Mouse (Mus musculus) gastrocnemius, adult 2 months (tissue): ENCODE results near the gene Cmpk2. TPM values are rescaled to one million over a fixed set of nuclear protein-coding genes. Genes with fewer than 3 reads are reported as not detected.
A peak's percentile ranks its signal among the peaks of the same experiment; 100 is the strongest.

Experiments
- DNase-seq: peaks from one replicate; pipeline ENCODE4 v3.0.0; 2022
- H3K27ac ChIP-seq: fragments of 200-600 bp; 2 replicates; pipeline ENCODE4 v1.8.1; 2022; ENCODE audit warnings: mild to moderate bottlenecking
- H3K4me3 ChIP-seq: fragments of 200-600 bp; 2 replicates; pipeline ENCODE4 v1.8.1; 2022; ENCODE audit warnings: mild to moderate bottlenecking, moderate library complexity
- CTCF ChIP-seq: fragments of 200-600 bp; IDR thresholded peaks from 2 replicates; pipeline ENCODE4 v1.8.1; 2022; ENCODE audit warnings: antibody characterized with exemption, mild to moderate bottlenecking, moderate library complexity
- intact Hi-C: fragments of 180-260 bp; cut with DNase I; formaldehyde crosslinking; loops from one replicate; pipeline ENCODE4 v1.15.1; 2025
- total RNA-seq, 2 experiments: library from RNA; stranded (reverse); gene quantifications; 2 replicates each; pipeline ENCODE4 v1.2.3; 2021

The Cmpk2 gene
- total RNA-seq, 2 experiments from 2014 or later, result 0.97 to 1.8 TPM

DNA sequence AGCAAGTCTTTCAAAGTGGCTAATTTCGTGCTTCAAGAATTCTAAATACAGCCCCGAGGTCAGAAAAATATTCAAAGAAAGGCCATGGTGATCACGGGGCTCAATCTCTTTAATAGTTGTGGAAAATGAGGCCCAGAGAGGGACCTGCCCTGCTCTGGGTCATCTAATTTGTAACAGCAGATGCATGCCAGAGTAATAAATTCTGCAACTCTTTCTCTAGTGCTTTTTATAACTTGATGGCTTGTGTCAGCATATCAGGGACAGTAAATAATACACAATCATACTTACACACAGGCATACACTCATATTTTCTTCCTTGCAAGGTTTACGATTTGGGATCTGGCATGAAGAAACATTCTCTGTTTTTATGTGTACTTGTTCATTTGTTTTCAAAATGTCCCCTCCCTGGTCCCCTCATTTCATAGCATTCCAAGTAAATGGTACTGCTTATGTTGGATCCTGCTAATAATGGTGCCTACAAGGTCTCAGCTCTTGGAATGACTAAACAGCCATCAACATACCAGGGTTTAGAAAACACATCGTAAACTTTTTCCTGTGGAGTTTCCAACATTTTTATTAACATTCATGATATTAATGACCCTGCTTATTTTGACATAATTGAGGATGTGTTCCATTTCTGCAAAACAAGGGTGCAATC, 19.7 kb downstream of the Cmpk2 start:
- no peak for DNase-seq
- TF ChIP-seq CTCF, result no peak

GRCm38 (mm10) chr12:26489942-26490341, 20.9 kb downstream of the Cmpk2 start:
- Histone ChIP-seq H3K4me3 (no peak overlapping the region), H3K27ac (no peak overlapping the region)
- no peak for DNase-seq
- peak; percentile 39 for TF ChIP-seq CTCF
- intact Hi-C loops, result no loop called here

More for the DNA sequence above, 19.7 kb downstream of the Cmpk2 start:
- Histone ChIP-seq H3K27ac (peak overlapping the region; percentile 9; the same call in 1 of the 2 replicates), H3K4me3 (peak overlapping the region; percentile 33; the same call in 1 of the 2 replicates)
- intact Hi-C loops, result no loop called here

- H3K4me3 ChIP-seq, result no peak overlapping the region
- no peak overlapping the region for H3K27ac ChIP-seq
- DNase-seq, result no peak
- intact Hi-C loops, result no loop called here
- TF ChIP-seq CTCF, result no peak
Measured at GRCm38 (mm10) chr12:26501042-26501441, 32.0 kb downstream of the Cmpk2 start.

- intact Hi-C loops, result no loop called here
- no peak for TF ChIP-seq CTCF
- Histone ChIP-seq H3K27ac (no peak overlapping the region), H3K4me3 (no peak overlapping the region)
- no peak for DNase-seq
Measured at GRCm38 (mm10) chr12:26510971-26511370, 42.0 kb downstream of the Cmpk2 start.

- intact Hi-C loops, result no loop called here
- TF ChIP-seq CTCF, result no peak
- Histone ChIP-seq H3K27ac (no peak overlapping the region), H3K4me3 (no peak overlapping the region)
- no peak for DNase-seq
Measured at GRCm38 (mm10) chr12:26518206-26518605, 49.2 kb downstream of the Cmpk2 start.

DNA sequence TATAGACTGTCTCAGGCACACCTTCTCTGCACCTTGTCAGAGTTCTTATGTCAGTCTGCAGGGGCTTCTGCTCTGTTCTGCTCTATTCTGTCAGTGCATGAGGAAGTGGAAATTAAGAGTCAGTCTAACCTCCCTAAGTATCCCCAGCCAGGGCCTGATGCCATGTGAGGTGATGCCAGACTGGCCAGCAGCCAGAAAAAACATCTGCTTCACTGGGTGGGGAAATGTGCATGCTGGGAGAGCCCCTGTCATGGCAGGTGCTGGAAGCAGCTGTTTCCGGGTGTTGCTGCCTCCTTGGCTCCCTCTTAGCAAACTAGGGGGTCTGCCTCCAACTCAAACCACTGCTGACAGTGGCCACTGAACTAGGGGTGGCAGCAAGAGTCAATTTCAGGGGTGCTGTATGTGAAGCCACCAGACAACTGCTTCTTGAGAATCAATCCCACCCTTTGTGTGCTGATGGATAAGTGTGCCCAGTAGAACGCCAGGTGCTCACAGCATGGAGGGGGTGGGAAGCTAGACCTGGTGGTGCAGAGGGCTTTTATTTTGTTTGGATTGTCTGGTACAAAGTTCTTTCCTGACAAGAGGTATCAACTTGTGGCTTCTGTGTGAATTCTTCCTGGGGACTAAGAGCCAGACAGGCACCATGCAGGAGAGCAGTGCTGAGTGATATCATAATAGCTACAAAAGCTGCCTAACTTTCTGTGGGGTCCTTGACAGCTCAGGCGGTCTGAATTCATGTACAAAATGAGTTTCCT, 56.1 kb downstream of the Cmpk2 start:
- TF ChIP-seq CTCF, result no peak
- Histone ChIP-seq H3K27ac (no peak overlapping the region), H3K4me3 (no peak overlapping the region)
- DNase-seq, result peak; percentile 65
- intact Hi-C loops, result no loop called here

GRCm38 (mm10) chr12:26525698-26526026, 56.7 kb downstream of the Cmpk2 start:
- no peak for DNase-seq
- H3K27ac ChIP-seq, result no peak overlapping the region
- H3K4me3 ChIP-seq, result no peak overlapping the region
- intact Hi-C loops, result no loop called here
- no peak for TF ChIP-seq CTCF

Other genes with a start within 250 kb of the Cmpk2 start
- 1 to 10 TPM; 3.3 to 4.6 TPM for gene Rnf144a, start 54.0 kb upstream of the Cmpk2 start, total RNA-seq
- gene Rsad2, start 12.8 kb upstream of the Cmpk2 start, total RNA-seq, result under 1 TPM; 0.46 to 0.53 TPM